Mouse (Mus musculus) embryo, embryonic 10 days (tissue): ENCODE data around the gene Wfdc21.

Experiments
- DNase-seq: peaks from one replicate; pipeline ENCODE4 v3.0.0-alpha.2; 2015; ENCODE audit warnings: low spot score

Gene Wfdc21

DNA sequence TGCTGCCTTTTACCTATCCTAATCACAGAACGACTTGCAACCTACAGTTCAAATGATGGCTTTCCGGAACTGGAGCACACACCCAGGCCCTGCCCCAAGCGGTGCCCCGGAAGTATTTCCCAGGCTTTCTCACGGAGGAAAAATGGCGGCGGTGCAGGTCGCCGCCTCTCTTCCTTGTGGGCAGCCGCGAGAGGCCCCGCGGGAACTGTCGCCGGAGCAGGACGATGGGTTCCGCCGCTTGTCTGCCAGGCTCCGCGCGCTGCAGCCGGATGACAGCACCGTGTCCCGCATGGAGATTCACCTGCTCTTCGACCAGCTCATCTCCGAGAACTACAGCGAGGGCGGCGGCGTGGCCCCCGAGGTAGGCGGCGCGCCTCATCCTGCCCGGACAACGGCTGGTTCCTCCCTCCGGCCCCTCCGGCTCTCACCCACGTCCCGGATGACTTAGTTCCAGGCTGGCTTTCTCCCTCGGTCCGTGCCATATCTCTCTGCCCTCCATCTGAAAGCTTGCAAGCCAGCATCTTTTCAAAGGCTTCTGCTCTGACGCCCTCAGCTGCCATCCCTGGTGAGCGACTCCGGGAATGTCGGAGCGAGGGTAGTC lies 6.9 kb downstream of the Wfdc21 start, which contains the start of gene Heatr6:
TSS of gene Heatr6 (plus strand) at position 116 of the 601 bp plus-strand sequence.
- DNase-seq: peak; percentile 93

DNA sequence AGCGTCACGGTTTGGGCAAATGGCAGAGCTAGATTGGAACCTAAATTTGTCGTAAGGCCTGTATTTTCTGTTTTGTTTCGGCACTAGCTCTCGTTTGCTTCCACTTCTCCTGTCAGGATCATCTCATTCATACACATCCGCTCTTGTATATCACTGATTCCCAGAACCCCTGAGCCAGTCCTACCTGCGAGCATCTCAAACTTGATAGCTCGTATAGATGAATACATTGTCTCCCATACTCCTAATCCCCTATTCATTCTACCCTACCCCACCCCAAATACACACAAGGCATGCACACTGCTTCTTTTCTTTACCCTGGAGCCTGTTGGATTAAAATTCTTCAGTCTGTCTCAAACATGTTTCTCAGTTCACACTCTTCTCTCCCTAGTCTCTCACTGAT lies 7.5 kb downstream of the Wfdc21 start:
- no peak for DNase-seq

DNA sequence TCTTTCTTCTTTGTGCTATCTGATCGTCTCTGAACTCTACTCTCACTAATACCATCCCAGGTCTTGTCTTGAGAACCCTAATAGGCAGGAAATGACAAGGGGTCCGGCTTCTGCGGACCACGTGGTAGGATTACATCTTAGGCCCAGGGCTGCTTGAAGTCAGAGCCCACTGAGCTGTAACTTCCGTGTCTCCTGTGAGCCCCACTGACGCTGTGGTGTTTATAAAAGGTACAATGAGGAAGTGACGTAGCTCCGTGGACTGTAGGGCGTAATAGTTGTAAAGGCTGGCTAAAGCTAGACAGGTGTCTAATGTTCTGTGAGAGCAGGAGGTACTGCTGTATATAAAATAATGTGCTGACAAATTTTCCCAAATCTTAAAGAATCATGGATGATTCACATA lies 20.6 kb downstream of the Wfdc21 start:
- DNase-seq: no peak

DNA sequence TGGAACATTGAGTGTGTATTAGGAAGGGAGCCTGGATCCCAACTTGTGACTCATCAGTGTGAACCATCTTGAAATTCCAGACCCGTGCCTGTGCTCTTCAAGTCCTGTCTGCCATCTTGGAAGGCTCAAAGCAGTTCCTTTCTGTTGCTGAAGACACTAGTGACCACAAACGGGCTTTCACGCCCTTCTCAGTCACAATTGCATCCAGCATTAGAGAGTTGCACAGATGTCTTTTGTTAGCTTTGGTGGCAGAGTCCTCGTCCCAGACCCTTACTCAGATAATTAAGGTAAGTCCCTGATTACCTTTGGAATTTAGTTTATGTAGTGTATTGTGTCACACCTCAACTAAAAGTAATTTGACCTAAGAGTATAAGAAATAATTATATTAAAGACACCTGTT lies 22.2 kb downstream of the Wfdc21 start:
- DNase-seq: no peak

DNA sequence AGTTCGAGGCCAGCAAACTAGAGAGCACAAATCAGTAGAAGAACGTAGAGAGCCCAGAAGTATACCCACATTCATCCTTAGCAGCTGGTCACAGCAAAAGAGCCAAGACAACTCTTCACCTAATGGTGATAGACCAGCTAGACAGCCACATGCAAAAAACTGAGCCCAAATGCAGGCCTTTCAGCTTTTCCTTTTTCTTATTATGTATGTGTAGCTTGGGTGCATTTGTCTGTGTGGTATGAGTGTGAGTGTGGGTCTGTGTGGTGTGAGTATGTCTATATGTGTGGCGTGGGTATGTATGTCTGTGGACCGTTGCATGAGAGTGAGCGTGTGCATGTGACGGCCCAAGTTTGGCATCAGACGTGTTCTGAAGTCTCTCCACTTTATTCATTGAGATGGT lies 24.3 kb downstream of the Wfdc21 start:
- DNase-seq: no peak

DNA sequence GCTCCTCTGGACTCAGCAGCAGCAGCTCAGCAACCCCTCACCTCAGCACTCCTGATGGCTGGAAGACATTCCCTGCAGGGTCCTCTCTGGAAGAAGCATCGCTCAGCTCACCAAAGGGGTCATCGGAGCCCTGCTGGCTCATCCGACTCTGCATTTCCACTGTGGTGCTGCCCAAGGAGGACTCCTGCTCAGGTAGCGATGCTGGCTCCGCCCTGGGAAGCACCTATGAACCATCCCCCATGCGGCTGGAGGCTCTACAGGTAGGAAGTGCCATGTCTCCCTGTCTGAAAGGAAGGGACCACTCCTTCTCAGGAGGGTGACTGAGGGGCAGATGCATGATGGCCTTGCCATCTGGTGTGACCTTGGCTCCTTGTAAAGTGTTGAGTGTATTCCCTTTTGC lies 25.6 kb downstream of the Wfdc21 start:
- no peak for DNase-seq

DNA sequence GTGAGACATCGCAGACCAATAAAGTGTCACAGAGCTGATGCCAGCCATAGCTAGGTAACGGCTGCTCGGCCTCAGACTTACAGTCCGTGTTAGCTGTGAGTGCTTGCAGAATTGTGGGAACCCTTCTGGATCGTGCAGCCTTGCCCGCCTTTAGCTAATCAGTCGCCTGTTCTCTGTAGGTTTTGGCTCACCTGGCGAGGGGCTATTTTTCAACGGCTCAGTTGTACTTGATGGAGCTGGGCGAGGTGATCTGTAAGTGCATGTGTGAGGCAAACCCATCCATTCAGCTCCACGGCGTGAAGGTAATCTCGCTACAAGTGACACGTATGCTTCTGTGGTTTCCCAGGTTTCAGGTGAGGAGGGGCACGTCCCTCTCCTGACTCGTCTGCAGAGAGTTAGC lies 27.0 kb downstream of the Wfdc21 start:
- no peak for DNase-seq

DNA sequence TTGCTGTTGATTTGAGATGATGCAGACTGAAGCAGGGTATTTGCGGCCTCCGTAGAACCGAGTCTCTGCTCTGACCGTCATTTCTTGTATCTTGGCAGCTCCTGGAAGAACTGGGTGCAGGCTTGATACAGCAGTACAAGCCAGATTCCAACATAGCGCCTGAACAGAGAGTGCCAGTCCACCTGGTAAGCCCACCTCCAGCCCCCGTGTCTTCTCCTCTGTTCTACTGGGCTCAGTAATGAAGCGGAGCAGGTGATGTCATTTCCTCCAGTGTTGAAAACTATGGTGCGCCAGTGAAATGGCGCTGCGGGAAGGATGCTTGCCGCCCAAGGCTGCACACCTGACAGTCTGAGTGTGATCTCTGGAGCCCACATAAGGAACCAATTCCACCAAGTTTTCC lies 27.6 kb downstream of the Wfdc21 start:
- DNase-seq: no peak

DNA sequence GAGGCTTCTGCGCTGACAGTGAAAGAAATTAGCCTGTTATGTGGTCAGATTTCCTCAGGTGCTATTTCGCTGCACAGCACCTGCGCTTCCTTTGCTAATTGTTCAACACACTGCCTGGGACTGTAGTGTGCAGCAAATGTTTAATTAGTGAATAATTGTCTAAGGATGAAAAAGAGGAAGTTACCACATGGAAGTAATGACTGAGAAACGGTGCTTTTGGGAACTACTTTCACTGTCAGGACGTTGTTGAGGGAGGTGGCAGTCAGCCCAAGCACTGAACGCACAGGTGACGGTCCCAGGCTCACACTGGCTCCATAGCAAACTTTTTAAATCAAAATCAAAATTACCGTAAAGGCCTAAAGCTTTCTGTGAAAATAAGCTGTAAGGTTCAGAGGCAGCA lies 30.1 kb downstream of the Wfdc21 start:
- no peak for DNase-seq

DNA sequence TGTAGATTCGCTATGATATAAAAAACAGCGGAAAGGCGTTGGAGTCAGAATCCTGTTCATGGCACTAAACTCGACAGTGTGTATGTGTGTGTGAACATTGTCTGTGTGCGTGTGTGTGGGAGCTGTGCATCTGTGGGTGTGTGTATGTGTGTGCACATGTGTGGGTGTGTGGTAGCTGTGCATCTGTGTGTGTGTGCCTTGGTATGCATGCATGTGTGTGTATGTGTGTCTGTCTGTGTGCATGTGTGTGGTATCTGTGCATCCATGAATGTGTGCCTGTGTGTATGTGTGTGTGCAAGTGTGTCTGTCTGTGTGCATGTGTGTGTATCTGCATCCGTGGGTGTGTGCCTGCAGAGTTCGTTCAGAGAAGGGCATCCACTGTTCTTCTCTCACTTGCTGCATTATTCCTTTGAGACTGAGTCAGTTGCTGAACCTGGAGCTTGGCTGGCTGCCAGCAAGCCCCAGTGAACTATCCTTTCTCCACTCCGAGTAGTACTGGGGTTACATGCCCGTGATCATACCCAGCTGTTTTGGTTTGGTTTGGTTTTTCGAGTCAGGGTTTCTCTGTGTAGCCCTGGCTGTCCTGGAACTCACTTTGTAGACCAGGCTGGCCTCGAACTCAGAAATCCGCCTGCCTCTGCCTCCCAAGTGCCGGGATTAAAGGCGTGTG lies 37.3 kb downstream of the Wfdc21 start:
- no peak for DNase-seq

DNA sequence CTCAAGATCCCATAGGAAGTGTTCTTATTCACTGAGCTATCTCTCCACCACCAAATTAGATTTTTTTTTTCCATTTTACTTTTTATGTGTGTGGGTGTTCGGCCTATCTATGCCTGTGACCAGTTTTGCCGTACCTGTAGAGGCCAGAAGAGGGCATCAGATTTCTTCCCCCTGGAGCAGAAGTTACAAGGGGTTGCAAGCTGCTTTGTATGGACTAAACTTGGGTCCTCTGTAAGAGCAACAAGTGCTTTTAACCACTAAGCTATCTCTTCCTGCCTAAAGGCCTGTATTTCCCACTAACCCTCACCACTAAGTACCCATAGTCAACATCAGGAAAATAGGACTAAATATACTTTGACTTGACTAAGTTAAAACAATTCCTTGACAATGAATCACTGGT lies 37.9 kb downstream of the Wfdc21 start:
- DNase-seq: no peak

DNA sequence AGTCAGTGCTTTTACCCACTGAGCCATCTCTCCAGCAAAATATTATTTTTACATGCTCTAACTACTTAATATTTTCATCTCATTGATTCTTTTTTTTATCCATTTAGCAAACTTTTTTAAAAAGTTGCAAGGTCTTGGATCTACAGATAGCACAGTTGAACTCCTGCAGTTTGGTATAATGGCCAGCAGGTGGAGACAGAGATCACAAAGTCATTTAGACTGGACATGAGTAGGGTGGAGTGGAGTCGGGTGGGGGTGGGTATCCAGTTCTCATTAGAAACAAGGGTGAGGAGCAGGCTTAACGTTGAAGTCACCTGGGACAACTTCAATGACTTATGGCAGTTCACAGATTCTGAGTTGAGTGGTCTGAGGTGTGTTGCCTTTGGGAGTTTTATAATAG lies 38.6 kb downstream of the Wfdc21 start:
- DNase-seq: peak; percentile 79

DNA sequence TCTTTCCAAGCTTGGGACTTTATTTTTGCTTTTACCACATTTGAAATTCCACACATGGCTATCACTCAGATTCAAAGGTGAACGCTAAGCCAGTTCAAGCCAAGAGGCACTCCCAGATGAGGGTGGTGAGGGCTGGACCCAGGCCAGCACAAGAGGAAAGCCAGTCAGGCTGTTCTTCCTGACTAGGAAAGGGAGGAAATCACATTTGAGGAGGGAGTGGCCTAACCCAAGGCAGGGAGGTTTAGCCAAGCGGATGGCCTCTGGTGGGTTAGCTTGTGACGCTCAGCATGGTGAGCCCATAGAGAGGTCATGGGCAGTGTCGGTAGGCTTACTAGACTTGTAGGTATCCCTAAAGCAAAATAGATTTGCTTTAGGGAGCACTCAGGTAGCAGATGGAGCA lies 40.1 kb downstream of the Wfdc21 start:
- no peak for DNase-seq

DNA sequence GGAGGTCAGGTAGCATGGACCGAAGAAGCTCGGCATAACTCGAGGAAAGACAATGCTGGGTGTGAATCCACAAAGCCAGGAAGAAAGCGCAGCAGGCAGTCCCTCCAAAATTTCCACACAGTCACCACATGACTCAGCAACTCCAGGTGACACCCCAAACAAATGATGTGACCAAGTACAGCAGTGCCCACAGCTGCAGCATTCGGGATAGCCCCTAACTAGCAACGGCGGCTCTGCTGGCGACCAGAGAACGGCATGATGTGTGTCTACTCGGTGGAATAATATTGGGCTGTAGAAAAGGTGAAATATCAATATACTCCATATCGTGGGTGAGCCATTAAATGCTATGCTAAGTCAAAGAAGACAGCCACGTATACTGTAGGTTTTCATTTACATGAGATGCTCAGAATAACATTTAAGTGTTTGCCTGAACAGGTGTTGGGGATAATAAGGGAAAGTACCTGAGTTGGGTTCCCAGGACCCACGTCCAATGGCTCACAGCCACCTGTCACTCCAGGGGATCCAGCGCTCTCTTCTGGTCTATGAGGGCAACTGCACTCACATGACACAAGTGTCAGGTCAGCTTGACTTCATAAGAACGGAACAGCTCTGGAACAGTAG lies 40.8 kb downstream of the Wfdc21 start:
- no peak for DNase-seq

DNA sequence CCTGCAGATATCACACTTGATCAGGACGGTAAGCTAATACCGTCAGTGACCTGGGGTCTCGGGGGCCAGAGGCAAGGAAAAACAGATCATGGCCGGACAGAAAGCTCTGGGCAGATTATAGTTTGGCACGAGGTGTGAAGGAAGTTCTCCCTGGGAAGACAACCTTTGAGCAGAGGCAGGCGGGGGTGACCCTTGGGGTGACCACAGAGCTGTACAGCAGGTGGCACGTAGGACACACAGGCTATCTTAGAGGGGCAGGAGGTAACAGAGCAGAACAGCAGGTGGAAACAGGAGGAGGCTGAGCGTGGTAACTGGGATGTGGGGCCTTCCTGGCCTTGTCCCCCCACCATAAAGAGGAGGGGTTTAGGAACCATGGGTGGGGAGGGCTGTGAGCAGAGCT lies 41.6 kb downstream of the Wfdc21 start:
- DNase-seq: no peak

DNA sequence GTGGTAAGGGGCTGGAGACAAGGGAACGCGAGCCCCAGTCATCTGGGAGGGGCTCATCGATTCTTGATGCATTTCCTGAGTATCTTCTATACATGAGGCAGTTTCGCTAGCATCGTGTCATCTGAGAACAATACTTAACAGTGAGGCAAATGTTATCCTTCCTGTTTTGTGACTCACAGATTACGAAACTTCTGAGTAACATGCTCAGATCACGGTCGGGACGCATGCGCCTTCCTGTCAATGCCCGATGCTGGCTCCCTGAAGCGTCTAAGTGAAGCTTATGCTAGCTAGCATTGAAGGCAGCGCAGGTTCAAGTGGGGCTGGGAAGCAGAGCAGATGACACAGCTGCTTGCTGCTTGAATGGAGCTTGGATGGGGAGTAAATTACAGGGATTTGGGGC lies 42.5 kb downstream of the Wfdc21 start:
- no peak for DNase-seq

DNA sequence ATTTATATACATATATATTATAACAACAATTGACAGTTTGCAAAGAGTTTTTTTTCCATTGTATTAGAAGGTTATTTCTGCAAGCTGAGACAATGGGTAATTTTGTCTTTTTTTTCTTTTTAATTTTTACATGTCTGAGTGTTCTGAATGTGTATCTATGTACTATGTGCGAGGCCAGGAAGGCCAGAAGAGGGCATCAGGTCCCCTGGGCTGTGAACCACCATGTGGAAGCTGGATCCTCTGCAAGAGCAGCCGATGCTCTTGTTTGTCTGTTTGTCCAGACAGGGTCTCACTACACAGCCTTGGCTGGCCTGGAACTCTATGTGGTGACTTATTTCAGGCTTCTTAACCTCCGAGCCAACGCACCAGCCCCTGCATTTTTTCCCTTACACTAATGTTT lies 44.4 kb downstream of the Wfdc21 start:
- DNase-seq: no peak

DNA sequence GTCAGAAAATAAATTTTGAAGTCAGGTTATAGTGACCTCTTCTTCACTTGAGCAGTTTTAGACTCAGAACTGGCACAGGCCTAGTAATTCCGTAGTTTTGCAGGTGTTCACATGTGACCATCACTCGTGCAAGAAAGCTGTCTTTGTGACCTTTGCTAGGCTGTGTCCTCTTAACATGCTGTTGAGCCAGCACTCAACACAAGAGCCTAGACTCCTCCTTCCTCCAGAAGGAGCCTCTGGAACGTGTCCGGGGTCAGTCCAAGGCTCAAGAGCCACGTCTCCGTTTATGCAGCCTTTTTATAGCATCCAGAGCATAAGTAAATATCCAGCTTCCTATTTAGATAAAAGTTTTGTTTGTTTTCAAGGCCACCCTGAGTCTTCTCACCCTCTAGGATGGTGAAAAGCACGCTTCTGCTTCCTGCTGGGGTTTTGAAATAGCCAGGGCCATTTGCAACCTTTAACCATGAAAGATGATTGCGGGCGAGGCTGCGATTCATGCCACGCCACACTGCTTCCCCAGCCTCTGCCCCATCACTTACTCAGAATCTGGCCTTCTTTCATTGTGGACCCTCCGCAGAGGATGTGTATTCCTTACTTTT lies 45.7 kb downstream of the Wfdc21 start:
- no peak for DNase-seq

DNA sequence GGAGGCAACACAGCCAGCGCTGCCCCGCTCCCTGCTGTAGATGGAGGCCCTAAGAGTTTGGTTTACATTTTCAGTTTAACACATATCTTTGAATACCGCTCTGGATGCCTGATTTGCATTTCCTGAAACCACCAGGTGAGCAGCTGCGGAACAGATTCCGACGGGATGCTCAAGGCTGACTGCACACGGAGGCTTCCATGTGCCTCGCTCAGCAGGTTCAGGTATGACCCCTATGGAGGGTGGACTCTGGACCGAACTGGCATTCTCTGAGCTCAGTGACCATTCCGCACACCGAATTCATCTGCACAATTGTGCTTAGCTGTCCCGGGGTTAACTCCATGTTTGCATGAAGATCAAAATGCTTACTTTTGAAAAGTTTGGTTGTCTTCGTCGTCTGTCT lies 46.5 kb downstream of the Wfdc21 start:
- DNase-seq: no peak

DNA sequence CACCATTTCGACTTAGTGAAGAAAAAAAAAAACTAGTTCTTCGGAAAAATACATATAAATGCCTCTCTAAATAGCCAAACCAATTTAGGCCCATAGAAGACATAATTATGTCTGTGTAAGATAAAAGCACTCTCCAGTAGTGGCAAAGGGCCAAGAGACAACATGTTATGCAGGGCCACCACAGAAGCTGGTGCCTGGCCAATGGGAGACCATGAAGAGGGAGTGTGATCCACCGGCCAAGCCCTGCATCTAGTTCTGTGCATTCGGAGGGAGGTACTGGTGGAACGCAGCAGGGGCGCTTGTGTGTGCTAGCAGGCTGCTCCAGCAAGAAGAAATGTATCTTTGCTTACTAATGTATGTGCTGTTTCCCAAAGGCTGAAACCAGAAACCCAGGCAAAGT lies 49.4 kb downstream of the Wfdc21 start:
- DNase-seq: no peak

DNA sequence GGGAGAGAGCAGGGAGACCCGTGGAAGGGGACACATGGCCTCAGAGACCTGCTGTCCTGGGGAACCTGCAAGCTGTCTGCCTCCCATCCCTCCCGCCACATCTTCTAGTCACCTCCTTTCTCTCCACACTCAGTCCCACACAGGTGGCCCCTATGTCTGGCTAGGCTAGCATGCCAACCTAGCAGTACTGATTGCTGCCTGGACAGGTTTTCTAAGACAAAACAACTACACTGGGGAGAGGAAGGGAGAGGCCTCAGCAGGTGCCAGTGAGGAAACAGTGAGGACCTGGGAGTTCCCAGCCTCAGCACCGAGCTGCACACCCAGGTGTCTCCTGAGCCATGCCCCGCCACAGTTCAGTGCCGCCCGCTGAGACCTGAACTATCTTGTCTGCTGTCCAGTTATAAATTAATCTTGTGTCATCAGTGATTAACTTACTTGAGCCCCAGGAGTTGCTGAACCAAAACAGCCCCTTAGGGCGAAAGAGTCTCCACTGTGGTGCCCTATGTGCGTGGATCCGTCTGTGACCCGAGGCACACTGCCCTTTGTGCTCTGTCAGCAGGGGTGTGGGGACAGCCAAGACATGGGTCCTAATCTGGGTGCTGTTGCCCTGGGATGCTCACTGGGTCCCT lies 50.4 kb downstream of the Wfdc21 start:
- no peak for DNase-seq

DNA sequence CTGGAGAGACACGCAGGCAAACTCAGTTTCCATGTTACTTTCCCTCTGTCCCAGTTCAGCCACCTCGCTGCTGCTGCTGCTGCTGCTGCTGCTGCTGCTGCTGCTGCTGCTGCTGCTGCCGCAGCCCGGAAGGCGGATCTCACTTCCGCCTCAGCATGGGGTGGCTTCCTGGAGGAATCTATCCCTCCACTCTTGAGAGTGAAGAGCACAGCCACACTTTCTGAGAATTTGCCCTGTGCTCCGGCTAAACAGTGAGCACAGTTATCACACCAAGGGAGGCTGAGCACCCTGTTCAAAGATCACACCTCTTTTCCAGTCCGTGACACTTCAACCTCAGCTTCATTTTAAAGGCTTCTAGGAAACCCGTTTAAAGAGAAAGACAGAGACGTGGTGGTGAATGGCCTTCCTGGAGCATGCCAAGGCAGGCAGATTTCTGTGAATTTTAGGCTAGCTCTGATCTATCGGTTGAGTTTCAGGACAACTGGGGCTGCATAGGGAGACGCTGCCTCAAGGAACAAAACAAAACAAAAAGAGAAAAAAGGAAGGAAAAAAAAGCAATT lies 53.2 kb downstream of the Wfdc21 start:
- no peak for DNase-seq

DNA sequence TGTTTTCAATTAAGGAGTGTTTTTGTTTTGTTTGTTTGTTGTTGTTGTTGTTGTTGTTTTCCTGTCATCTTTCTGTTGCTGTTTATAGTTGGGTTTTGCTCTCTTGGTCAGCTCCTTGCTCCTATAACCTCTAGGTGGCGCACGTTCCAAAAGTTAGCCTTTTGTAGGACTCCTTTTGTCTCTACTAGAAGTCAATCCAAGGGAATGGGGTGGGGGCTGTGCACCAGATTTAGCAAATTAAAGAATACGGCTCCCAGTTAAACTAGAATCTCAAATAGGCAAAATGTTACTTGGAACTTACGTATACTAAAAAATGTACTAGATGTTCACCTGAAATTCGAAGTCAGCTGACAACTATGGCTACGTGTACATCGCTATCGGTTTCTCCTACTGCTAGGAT lies 55.4 kb downstream of the Wfdc21 start:
- DNase-seq: peak; percentile 78
